Mouse (Mus musculus) spleen, postnatal 4 days (tissue): ENCODE data around the gene G6pc.
"Not testable (repeated sequence)": the region's sequence is repeated elsewhere in the genome, so short reads cannot be mapped to it uniquely, and the experiment has no call there.

Source experiments
- DNase-seq, 2 experiments: peaks; one replicate each; pipeline ENCODE4 v3.0.0; 2022; ENCODE audit warnings: low spot score in 2 of 2

The G6pc gene

DNA sequence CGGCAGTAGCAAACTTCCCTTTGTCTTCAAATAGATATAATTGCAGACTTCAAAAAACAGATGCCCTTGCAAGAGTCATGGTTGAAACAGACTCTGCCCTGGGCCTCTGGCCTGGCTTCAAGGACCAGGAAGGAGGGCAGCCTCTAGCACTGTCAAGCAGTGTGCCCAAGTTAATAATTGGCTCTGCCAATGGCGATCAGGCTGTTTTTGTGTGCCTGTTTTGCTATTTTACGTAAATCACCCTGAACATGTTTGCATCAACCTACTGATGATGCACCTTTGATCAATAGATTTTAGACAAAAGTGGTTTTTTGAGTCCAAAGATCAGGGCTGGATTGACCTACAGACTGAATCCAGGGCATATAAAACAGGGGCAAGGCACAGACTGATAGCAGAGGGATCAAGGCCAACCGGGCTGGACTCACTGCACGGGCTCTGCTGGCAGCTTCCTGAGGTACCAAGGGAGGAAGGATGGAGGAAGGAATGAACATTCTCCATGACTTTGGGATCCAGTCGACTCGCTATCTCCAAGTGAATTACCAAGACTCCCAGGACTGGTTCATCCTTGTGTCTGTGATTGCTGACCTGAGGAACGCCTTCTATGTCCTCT lies at the start of gene G6pc:
TSS of gene G6pc (plus strand) at position 236 of the 610 bp plus-strand sequence.
- DNase-seq: no peak

- peak; percentile 61 to 76 for DNase-seq
Observed at GRCm38 (mm10) chr11:101323609-101324008, 43.8 kb upstream of the G6pc start.

GRCm38 (mm10) chr11:101324763-101325162 lies 42.6 kb upstream of the G6pc start, which contains the start of gene Aoc2:
TSS of gene Aoc2 (plus strand) at chr11:101325063.
- no peak for DNase-seq

GRCm38 (mm10) chr11:101325201-101325600 lies 42.2 kb upstream of the G6pc start:
- not testable (repeated sequence) for DNase-seq

GRCm38 (mm10) chr11:101326147-101326546 lies 41.2 kb upstream of the G6pc start:
- DNase-seq: no peak

DNA sequence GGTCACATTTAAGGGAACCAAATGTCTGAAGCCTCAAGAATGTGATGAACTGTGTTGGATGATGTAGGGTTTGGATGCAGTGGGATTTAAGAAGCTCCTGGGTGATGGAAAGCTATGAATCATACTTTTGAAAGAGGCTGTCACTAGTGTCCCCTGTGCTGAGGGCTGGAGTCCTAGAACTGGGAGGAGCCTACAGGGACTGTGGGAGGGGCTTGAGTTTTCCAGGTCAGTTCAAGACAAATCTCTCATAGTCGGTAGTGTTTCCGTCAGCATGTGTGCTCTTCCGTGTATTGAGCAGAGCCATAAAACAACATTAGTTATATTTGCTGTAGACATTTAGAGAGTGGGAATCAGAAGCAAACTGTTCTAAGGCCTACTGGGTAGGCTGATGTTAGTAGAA lies 40.0 kb upstream of the G6pc start:
- no peak for DNase-seq

- DNase-seq: no peak
Observed at GRCm38 (mm10) chr11:101328941-101329635, 38.3 kb upstream of the G6pc start.

DNA sequence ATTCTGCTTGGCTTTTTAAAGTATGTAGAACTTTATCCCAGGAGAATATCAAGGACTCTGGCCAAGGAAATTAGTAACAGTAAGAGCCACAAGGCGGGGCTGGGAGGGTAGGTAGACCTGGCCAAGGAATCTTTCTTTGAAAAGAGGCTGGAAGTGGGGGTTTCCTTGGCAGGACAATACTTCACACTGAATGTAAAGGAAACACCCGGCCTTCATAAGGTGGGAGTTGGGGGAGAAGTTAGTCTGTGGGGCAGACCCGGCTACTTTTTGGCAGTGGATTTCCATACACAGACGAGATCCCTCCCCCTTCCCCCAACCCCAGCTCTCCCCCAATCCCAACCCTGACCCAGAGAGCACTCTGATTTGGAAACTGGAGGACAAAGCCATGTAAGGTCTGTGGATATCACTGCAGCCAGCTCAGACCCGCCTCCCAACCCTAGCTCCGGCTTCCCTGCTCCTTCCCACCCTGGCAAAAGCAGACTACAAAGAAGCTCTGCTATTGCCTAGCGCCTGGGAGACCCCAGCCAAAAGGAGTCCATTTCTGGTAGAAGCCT lies 36.9 kb upstream of the G6pc start, which contains the start of gene Aoc3:
TSS of gene Aoc3 (plus strand) at position 235 of the 554 bp plus-strand sequence.
- no peak for DNase-seq

- not testable (repeated sequence) for DNase-seq
Observed at GRCm38 (mm10) chr11:101330961-101331360, 36.4 kb upstream of the G6pc start.

- no peak for DNase-seq
Observed at GRCm38 (mm10) chr11:101332537-101332936, 34.8 kb upstream of the G6pc start.

- DNase-seq: no peak
Observed at GRCm38 (mm10) chr11:101334023-101334422, 33.3 kb upstream of the G6pc start.

GRCm38 (mm10) chr11:101334516-101334915 lies 32.8 kb upstream of the G6pc start:
- DNase-seq: no peak

GRCm38 (mm10) chr11:101335685-101336084 lies 31.7 kb upstream of the G6pc start:
- DNase-seq: no peak

- DNase-seq: peak; percentile 42 to 62
Observed at GRCm38 (mm10) chr11:101338123-101338760, 29.1 kb upstream of the G6pc start.

- no peak for DNase-seq
Observed at GRCm38 (mm10) chr11:101347083-101347775, 20.1 kb upstream of the G6pc start.

DNA sequence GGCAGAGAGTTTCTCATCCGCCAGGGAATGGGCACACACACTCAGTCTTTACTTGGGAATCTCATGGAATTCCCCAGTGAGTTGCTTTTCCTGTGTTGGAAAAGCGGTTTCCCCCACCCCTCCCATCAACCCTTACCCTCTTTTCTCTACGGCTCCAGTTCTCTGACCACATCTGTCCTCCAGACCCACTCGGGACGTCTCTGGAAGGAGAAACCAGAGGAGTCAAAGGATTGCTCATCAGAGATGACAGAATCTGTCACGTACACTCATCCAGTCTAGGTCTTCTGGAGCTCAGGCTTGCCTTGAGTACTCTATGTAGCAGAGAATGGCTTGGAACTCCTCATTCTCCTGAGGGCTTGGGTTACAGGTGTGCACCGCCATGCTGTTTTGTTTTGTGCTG lies 18.6 kb upstream of the G6pc start:
- no peak for DNase-seq

GRCm38 (mm10) chr11:101349216-101349615 lies 18.1 kb upstream of the G6pc start:
- no peak for DNase-seq

GRCm38 (mm10) chr11:101351100-101351720 lies 16.2 kb upstream of the G6pc start:
- no peak for DNase-seq

- no peak for DNase-seq
Observed at GRCm38 (mm10) chr11:101351721-101352111, 15.6 kb upstream of the G6pc start.

- no peak for DNase-seq
Observed at GRCm38 (mm10) chr11:101353436-101353835, 13.9 kb upstream of the G6pc start.

- DNase-seq: no peak
Observed at GRCm38 (mm10) chr11:101354438-101355010, 12.8 kb upstream of the G6pc start.
